Mouse (Mus musculus) urinary bladder, postnatal 25 days (tissue): Measurements from ENCODE around the gene Aoc1.
"Not testable (repeated sequence)": the region's sequence is repeated elsewhere in the genome, so short reads cannot be mapped to it uniquely, and the experiment has no call there.

Experiments used
- DNase-seq: peaks from one replicate; pipeline ENCODE4 v3.0.0; 2022; ENCODE audit warnings: low spot score

The Aoc1 gene

DNA sequence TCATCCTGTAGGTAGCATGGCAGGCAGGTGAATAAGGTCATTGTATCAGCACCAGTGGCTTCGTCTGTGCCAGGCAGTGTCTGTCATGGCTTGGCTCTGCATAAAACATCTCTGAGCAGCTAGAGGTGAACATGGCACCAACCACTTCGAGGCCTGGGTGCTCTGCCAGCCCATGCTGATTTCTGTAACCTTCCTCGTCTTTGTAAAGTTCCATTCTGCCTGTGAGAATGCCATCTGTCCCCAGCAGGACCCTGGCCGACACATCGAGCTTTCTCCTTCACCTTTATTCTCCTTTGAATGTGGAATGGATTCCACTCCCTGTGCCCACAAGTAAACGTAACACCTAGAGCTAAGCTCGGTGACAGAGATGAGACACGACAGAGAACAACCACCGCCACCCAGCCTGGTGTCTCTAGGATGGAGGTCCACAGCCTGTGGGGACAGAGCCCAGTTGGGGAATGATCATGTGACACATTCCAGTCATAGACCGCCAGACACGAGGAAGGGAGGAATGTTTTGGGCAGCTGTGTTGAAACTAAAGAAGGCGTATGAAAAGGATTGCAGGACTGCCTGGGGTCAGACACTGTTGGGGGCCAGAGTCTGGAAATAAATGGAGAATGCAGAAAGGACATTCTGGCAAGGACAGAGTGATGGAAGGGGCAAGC, 10.9 kb upstream of the Aoc1 start:
- no peak for DNase-seq

DNA sequence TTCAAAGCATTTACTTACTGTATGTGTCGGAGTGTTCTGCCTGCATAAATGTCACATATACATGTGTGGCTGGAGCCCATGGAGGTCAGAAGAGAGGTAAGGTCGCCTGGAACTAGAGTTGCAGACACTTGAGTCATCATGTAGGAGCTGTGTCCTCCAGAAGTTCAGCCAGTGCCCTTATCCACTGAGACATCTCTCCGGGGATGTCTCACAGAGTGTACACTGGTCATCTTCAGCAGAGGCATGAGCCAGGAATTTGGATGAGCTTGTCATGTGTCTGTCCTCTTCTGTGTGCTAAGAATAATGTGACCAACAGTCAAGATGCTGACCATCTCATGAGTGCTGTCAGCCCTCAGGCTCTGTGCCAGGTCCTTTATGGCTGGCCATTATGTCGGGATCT, 9.9 kb upstream of the Aoc1 start:
- no peak for DNase-seq

DNA sequence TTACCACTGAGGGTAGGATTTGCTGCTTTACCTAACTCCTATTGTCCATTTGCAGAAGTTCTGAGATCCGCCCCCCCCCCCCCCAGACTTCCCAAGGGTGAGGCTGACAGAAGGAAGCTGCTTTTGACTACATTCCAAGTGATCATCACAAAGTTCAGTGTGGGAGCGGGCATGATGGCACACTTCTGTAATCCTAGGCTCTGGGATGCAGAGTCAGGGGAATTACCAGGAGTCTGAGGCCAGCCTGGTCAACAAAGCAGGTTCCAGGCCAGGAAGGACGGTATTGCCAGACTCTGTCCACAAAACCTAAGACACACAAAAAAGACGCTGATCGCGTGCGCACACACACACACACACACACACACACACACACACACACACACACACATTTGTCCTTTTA, 9.2 kb upstream of the Aoc1 start:
- DNase-seq, result no peak

DNA sequence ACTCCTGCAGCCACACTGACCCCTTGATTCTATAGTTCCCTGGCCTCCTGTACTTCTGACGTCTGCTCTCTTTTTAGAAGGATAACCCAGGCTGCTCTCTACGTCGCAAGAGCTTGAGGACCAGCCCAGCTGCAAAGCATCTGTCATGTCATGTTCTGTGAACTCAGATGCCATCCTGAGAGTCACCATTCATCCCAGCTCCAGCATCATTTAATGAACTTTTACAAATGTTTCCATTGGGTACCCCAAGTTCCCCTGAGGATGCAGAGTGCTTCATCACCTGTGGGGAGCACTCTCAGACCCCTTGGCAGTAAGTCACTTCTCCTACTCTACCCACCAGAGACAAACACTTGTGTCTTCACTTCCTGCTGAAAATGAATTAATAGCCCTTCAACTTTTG, 8.5 kb upstream of the Aoc1 start:
- DNase-seq, result no peak

DNA sequence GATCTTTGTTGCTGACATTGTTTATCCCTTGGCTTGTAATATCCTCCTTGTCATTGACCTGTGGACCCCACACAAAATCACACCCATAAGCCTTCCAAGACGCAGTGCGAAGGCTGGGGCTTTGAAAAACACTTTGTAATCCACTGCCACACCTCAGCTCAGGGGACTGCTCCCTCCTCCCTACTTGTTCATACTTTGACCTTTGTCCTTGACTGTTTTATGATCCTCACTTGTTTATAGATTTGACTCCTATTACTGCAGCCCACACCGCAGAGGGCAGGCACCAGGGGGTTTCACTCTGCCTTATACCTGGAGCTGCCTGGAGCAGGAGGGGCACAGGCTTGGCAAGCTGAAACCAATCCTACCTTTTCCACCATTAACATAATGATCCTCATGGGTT, 8.0 kb upstream of the Aoc1 start:
- DNase-seq, result no peak

DNA sequence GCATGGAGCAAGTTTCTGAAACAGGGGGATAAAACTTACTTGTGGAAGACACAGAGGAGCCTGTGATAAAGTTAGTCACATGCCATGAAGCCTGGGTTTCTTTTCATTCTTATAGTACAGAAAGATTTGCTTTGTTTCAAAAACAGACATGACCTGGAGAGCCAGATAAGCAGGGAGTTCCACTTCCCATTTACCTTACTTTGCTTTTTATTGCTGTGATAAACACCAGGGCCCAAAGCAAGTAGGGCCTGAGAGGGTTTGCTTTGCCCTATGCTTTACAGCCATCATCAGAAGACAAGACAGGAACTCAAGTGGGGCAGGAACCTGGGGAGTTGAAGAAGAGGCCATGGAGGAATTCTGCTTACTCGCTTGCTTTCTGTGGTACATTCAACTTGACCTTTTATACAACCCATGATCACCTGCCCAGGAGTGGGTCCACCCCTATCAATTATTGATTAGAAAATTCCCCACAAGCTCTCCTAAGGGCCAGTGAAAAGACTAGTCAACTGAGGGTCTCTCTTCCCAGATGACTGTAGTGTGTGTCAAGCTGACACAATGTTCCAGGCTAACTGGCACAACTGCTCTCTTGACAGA, 7.4 kb upstream of the Aoc1 start:
- no peak for DNase-seq

DNA sequence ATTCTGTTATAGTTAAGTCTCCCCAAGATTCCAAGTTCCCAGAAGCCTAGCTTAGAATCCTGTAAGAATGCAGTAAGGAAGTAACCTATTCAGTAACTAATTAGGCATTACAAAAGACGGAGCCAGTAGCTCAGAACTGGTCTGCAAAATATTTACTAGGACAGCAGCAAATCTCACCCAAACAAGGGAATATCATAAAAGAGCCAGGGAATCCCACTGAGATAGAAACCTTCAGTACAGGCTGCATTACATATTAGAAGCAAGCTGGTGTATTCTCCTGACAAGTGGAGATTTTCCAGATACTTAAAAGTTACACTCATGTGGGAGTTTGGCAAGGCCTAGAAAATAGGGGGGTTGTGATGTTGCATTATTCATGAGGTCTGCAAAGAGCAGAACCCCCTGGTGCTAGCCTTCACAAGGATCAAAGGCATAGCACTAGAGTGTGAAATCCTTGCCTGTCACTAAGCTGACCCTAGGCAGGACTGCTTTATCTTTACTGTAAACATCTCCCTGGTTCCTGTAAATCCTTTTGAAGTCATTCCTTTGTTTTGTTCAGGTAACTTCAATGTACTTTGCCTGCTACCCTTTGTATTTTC, 6.2 kb upstream of the Aoc1 start:
- DNase-seq, result not testable (repeated sequence)

DNA sequence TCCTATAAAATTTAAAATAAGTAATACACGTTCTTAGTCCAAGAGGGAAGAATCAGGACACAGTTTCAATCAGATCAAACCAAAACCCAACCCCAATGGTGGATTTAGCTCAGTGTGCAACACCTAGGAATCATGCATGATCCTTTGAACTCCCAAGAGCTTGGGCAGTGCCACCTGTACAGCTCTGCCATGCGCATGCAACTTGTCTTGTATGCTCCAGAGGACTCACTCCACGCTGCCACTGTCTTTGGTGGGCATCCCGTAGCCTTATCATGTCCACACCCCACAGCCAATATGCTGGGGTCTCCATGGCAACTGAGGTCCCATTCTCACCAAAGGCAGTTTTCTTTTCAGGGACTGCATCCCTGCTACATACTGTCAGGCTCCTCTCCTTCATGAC, 5.5 kb upstream of the Aoc1 start:
- no peak for DNase-seq

DNA sequence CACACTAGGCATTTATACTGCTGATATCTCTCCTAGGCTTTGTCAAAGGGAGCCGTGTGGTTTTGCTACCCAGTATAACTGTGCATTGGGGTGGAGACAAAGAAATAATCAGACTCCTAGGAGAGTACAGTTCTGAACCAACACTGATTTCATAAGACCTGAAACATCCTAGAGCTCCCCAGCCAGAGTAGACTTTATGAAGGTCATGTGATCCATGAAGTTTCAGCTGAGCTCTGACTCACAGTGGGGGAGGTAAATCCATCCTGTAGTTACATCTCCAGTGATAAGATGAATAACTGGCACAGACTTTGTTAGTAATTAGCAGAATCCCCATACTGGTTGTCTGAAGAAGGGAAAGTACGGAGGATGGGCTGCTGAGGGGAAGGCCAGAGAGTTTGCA, 2.9 kb upstream of the Aoc1 start:
- no peak for DNase-seq

DNA sequence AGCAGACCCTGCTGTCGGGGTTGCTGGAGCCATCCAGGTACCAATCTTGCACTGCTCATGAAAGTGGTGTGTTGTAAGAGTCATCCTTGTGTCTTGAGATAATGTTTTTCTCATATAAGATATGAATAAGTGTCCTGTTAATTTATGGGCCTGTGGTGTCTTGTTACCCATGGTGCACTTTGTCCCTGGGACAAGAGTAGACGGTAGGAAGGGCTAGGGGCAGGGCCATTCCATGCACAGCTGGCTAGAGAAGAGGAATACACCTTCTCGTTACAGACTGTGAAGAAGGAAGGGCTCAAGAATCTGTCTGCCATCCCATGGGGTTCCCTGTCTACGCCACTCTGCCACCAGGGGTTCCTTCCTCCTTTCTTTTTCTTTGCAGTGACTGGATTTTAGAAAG, 1.9 kb downstream of the Aoc1 start:
- no peak for DNase-seq

DNA sequence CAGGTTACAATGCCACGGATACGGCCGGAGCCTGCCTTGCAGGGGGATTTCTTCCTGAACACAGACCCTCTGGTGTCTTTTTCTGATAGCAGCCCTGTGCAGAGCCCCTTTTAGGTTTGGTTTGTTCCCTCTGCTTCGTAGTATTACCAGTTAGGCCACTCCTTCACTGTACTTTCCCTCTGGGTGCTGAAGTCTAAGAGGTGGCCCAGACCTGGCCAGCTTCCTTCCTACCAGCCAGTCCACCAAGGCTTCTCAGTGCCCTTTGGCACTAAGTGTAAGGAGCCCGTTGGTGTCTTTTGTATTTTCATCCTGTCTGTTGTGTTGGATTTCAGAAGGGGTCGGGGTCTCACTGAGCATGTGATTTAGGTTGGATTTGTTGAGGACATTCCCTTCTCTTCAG, 2.8 kb downstream of the Aoc1 start:
- no peak for DNase-seq

DNA sequence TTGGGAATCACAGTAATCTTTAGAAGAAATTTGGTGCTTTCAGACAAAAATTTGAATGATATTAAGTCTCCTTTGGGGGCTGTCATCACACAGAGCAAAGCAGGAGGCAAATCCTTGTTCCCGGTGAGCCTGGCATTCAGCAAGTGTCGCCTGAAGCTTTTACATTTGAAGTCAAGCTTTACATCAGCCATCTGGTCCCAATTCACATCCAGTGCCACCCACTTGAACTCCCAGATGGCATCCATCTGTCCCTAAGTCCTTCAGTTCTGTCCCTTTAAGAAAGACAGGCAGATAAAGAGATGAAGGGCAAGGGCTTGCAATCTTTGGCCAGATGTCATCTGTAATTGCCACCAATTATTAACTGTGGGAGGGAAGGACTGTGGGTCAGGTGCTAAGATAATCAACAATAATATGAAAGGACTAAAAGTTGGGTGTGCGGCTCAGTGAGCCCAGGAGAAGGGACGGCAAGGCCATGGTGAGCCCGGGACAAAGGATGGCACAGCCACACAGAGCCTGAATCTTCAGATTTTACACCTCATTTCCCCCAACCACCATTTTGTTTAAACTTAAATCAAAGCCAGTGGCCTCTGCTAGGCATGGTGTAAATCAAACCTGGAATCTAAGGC, 3.9 kb downstream of the Aoc1 start:
- no peak for DNase-seq

DNA sequence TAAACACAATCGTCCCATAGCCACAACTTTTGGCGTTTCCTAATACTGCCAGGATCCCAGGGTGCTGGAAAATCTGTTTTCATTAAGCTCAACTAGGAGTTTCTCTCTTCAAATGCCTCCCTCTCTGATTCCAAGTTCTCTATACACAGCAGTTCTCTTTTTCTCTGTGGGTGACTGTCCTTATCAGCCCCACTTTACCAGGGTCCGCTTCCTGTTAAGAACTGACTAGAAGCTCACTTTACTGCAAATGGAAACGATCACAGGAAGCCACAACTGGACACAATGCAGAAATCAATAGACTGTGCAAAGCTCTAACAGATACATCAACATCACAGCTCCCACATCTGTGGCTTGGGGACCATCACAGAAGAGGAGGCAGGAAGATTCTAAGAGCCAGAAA, 21.5 kb downstream of the Aoc1 start:
- DNase-seq, result no peak

DNA sequence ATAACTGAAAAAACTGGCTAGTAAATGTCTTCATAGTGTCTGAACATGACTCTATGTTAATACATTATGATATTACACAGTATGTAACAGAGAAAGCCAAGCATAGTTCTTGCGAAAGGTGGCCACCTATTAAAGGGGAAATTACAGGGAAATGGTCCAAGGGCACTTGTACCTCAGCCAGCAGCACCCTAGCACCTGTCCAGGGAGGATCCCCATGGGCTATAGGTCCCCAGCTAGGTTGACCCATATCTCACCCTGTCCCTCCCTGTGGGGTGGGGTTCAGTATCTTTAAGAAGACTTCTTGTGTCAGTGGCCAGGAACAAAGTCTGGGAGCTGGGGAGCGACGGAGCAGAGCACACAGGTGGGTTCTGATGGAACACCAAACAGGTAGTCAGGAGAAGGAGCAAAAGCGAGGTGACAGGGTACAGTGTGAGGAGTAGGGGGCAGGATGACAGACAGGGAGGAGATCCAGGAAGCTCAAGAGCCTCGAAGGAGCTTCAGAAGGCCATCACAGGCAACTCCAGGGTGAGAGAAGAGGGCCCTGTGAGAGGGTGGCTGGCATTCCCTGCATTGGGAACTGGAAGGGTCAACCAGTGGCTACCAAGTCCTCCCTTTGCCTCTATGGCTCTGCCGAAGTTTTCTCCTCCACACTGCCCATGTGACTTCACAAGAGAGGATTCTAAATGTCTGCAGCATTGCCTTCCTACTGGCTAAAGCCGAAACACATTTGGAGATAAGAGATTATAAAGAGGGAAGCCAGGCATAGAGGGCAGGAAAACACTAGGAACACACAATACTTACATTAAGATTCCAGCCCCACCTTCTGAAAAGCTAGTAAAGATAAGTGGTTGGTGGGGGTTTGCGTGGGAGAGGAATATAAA, 22.5 kb downstream of the Aoc1 start:
- no peak for DNase-seq

DNA sequence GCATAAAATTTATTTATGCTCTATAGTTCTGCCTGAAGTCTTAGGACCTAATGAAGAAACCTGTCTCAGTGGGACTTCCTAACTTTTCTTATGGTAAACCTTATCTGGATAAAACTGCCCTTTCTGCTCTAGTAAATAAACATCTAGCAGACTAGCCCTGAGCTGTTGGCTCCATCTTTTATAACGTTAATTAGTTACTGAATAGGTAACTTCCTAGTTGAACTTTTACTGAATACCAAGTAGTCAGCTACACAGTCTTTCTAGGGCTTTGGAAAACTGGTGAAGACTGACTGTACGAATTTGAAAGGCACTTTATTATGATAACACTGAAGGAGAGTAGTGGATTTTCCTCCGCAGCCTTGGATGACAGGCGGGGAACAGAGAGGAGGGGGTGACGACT, 23.2 kb downstream of the Aoc1 start:
- DNase-seq, result no peak

DNA sequence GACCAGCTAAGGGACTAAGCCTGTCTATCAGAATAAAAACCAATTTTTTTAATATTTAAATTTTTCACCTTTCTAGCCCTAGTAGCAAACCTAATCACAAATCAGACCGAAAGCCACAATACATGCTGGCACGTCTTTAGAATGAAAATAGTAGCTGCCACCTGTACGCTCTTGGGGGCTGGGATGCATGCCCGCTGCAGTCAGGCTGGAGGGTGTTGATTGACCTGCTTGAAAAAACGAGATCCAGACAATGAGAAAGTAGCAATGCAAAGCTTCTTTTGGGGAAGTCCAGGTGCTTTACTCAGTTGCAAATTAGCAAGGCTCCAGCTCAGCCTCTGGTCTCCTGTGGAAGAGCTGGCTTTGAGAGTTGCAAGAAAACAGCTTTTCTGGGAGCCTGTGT, 24.3 kb downstream of the Aoc1 start:
- no peak for DNase-seq

DNA sequence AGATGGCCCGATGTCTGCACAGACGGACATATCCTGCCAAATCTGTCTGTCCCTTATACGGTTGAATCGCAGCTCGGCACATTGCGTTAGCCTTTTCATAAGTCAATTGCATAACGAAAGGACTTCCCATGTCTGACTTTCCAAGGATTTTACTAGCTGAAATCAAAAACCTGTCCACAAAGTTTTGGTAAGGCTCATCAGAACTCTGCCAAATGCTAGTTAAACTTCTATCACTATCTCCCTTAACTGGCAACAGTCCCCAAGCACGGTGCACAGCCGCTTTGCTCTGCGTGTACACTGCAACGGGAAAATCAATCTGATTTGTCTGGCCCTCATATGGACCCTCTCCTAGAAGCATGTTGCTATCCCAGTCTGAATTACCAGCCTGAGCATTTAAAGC, 28.6 kb downstream of the Aoc1 start:
- not testable (repeated sequence) for DNase-seq

DNA sequence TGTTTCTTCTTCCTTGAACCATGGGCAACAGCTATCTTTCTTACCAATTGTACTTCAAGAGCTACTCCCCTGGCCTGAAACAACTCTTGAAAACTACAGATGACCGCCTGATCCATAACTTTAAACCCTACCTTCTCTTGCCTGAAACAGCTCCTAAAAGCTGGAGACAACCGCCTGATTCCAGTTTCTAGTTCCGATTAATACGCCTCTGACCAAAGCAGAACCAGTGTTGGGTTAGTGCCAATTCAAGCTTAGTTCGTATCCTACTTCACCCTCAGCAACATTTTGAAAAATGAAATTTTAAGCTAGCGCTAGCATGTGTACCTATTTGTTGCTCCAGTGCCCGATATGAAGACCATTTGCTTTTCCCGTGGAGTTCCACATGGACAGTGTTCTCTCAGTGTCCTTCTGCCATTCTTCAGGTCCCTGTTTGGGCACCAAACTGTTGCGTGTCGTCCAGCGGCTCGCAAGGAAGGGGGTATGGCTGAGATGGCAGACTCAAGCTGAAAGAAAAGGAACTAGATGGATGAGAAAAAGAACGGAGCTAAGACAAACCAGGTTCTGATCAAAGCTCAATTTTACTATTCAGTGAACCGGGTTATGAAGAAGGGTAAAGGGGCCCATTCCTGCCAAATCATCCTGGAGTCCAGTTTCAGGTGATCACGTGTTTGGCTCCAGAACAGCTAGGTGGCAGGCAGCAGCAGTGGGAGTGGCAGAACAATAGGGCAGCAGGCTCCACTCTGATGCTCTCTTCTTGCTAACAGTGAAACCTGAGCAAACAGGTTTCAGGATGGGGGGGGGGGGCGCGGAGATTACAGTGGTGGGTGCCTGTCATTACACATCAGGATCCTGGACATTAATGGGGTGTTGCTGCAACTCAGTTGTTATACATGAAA, 30.1 kb downstream of the Aoc1 start:
- DNase-seq, result no peak

DNA sequence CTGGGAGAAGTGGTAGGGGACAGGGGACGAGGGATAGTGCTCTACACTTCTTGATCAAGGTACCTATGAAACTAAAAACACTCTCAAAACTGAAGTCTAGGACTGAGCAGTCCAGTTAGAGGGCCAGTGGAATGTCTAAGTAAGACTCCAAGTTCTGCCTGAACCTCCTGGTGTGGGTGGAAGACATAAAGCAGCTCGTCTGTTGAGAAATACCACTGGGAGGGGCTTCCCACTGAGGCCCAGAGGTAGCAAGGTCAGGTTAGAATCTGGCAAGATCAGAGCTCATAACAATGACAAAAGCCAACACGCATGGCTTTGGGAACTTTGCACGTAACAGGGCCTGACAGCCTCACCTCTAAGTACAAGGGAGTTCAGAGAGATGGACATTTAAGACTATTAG, 30.7 kb downstream of the Aoc1 start:
- DNase-seq, result no peak

DNA sequence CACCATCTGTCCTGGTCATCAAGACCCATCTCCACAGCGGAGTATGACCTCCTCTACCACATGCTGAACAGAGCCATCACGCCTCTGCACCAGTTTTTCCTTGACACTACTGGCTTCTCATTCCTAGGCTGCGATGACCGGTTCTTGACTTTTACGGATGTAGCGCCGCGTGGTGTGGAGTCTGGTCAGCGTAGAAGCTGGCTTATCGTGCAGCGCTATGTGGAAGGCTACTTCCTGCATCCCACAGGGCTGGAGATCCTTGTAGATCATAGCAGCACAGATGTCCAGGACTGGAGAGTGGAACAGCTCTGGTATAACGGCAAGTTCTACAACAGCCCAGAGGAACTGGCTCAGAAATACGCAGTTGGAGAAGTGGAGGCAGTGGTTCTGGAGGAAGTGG, 32.9 kb downstream of the Aoc1 start:
- DNase-seq, result no peak

DNA sequence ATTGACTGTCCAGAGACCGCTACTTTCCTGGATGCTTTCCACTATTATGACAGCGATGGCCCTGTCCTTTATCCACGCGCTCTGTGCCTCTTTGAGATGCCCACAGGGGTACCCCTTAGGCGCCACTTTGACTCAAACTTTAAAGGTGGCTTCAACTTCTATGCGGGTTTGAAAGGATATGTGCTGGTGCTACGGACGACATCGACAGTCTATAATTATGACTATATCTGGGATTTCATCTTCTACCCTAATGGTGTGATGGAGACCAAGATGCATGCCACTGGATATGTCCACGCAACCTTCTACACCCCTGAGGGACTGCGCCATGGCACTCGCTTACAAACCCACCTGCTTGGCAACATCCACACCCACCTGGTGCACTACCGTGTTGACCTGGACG, 33.7 kb downstream of the Aoc1 start:
- no peak for DNase-seq

DNA sequence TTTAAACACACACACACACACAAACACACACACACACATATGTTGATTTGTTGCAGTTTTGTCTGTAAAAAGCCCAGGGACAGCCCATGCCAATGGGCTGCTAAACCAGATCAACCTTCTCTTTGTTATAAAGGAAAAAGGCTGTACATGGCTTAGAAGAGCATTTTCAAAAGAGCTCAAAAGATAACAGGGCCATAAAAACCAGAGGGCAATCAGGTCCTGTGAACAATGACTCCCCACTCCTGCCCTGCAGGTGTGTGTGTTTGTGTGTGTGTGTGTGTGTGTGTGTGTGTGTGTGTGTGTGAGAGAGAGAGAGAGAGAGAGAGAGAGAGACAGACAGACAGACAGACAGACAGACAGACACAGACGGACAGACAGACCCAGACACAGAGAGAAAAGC, 36.5 kb downstream of the Aoc1 start:
- no peak for DNase-seq
